Mouse (Mus musculus): Measurements from ENCODE around the gene Gm39566. TPM values are rescaled to one million over a fixed set of nuclear protein-coding genes. Genes with fewer than 3 reads are reported as not detected.

Gene Gm39566
- polyA plus RNA-seq, 1 experiment from 2014 or later: not detected

DNA sequence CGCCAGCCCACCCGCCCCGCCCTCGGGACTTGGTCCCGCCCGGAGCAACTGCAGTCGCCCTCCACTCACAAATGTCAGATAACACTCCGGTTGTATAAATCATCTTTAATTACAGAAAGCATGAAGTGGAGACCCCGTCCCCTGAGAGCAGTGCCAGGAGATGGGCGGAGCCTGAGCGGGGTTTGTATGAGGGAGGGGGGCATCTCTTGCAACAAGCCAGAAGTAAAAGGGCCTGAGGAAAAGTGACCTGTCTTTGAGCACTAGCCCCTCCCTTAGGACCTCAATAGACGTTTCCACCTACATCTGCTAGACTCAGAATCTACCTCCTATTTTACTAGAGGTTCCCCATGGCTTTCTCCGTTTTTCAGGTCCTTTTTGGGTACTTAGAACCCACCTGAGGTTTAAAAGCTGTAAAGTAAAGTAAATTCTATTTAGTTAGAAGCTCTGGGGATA lies 19.1 kb downstream of the Gm39566 start:
- DNase-seq: no peak
- Histone ChIP-seq H3K27me3 (ENCODE audit: control insufficient read depth, insufficient read depth, low read length) (peaks cover 16% of the 10 kb centered on the region; the same call in 1 of the 2 replicates), H3K27ac (replicated peaks; ENCODE audit: low read depth, low read length) (no peak overlapping the region), H3K4me2 (ENCODE audit: low read length) (peak overlapping the region; percentile 68), H3K4me1 (ENCODE audit: control insufficient read depth, insufficient read depth, low read length) (peaks cover 20% of the 10 kb centered on the region), H3K9ac (replicated peaks; ENCODE audit: low read length) (no peak overlapping the region), H3K36me3 (ENCODE audit: control insufficient read depth, insufficient read depth, low read length) (no peaks in the 10 kb centered on the region), H3K4me3 (replicated peaks; ENCODE audit: low read depth, low read length) (peak overlapping the region; percentile 32), H3K9me3 (ENCODE audit: control insufficient read depth, low read length) (no peaks in the 10 kb centered on the region)
- no peak for ATAC-seq (ENCODE audit: low FRiP score, low TSS enrichment)
- 5% methylated on average over 13 of the region's 13 CpGs for WGBS

DNA sequence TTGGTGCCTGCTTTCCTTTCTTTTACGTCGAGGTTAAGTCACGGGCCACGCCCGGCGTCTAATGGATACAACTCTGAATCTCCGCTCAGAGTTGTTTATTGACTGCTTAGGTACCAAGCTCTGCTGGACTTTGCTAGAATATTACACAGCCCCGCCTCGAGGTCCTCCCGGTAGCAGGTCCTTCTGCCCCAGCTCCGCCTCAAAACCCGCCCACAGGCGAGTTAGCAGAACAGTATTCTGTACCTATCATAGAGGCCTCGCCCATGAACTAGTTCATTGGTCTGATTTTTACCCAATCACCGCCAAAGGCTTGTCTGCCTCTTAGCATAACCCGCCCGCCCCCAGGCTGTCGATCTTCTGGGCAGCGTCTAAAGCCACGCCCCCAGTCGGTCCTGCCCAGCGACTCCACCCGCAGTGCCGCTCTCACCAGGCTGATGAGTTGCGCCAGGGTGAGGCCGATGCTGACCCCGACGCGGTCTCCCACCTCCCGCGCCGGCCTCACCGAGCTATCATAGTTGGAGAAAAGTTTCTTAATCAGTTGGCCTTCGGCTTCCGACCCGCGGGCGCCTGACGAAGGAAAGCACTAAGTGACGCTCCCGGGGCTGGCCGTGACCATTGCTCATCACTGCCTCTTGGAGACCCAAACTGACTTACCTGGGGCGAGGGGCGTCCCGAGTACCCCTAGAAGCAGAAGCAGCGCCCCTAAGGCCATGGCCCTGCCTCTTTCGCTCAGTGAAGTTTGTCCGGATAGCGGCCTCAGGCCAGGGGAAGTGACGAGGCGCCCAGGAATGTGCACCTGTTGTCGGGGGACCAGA lies 19.7 kb downstream of the Gm39566 start, which contains the start of gene Chrnb1:
Gene Chrnb1 (minus strand): TSS at position 776 of the 815 bp plus-strand sequence.
- Histone ChIP-seq H3K4me1 (ENCODE audit: control insufficient read depth, insufficient read depth, low read length) (peaks cover 19% of the 10 kb centered on the region), H3K4me2 (ENCODE audit: low read length) (peak within 1 kb of the TSS; percentile 68), H3K27ac (replicated peaks; ENCODE audit: low read depth, low read length) (no peak within 1 kb of the TSS), H3K4me3 (replicated peaks; ENCODE audit: low read depth, low read length) (peak within 1 kb of the TSS; percentile 32), H3K27me3 (ENCODE audit: control insufficient read depth, insufficient read depth, low read length) (peaks cover 16% of the 10 kb centered on the region; the same call in 1 of the 2 replicates), H3K36me3 (ENCODE audit: control insufficient read depth, insufficient read depth, low read length) (no peaks in the 10 kb centered on the region), H3K9ac (replicated peaks; ENCODE audit: low read length) (peak within 1 kb of the TSS; percentile 23; the same call in 1 of the 2 replicates), H3K9me3 (ENCODE audit: control insufficient read depth, low read length) (no peaks in the 10 kb centered on the region)
- ATAC-seq (ENCODE audit: low FRiP score, low TSS enrichment): peak; percentile 90
- WGBS: 2% methylated on average over 52 of the region's 52 CpGs
- peak; percentile 90 for DNase-seq

DNA sequence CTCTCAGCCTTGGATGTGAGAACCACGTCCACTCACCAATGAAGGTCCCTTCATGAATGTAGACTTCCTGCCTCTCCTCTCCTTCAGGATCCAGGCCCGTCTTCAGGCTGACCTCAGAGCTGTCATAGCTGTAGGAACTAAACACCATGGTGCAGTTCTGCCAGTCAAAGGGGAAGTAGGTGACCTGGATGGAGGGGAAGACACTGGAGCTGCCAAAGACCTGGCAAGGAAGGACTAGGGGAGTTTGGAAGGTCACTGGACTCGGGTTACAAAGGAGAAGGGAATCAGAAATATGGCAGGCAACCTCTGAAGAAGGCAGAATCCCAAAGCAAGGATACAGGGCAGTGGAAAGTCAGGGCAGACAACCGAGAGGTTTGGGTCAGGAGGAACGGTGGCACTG lies 21.7 kb downstream of the Gm39566 start:
- Histone ChIP-seq H3K27me3 (ENCODE audit: control insufficient read depth, insufficient read depth, low read length) (peaks cover 16% of the 10 kb centered on the region; the same call in 1 of the 2 replicates), H3K27ac (replicated peaks; ENCODE audit: low read depth, low read length) (no peak overlapping the region), H3K9ac (replicated peaks; ENCODE audit: low read length) (no peak overlapping the region), H3K4me1 (ENCODE audit: control insufficient read depth, insufficient read depth, low read length) (peaks cover 9% of the 10 kb centered on the region; the same call in 1 of the 2 replicates), H3K4me2 (ENCODE audit: low read length) (no peak overlapping the region), H3K9me3 (ENCODE audit: control insufficient read depth, low read length) (no peaks in the 10 kb centered on the region), H3K36me3 (ENCODE audit: control insufficient read depth, insufficient read depth, low read length) (no peaks in the 10 kb centered on the region), H3K4me3 (replicated peaks; ENCODE audit: low read depth, low read length) (no peak overlapping the region)
- DNase-seq (no peak), ATAC-seq (ENCODE audit: low FRiP score, low TSS enrichment) (no peak)
- 65% methylated on average over 5 of the region's 5 CpGs for WGBS

DNA sequence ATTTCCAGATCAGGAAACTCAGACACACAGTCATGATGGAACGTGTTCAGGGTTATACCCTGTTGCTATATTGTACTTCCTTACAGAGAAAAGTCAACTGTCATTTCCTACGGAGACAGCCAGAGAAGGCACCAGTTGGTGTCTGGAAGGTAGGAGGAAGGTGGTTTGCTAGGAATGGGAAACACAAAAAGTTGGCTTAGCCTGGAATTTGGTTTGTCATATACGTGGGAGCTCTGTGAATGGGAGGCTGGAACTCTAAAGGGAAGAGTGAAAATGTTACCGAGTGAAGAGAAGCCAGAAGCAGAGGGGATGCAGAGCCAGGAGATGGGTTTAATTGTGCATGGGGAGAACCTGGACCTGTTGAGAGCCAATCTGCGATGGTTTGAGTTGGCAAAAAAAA lies 23.7 kb downstream of the Gm39566 start:
- H3K4me2 ChIP-seq (ENCODE audit: low read length): no peak overlapping the region
- WGBS: 72% methylated on average over 5 of the region's 5 CpGs

DNA sequence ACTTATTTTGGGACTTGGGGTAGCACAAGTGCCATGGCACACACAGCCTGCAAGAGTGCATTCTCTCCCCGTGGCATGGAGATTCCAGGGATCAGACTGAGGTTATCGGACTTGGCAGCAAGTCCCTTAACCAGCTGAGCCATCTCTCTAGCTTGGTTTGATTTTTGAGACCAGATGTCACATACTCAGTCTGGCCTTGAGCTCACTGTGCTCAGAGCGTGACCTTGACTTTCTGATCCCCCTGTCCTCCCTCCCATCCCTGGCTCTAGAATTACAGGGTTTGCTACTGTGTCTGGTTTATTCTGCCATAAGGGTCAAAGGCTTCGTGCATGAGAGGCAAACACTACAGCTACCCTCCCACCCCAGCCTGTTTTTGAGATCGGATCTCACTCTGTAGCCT lies 25.7 kb downstream of the Gm39566 start:
- WGBS: 76% methylated on average over 5 of the region's 5 CpGs
- no peak overlapping the region for H3K9ac ChIP-seq (replicated peaks; ENCODE audit: low read length)
- no peak overlapping the region for H3K4me2 ChIP-seq (ENCODE audit: low read length)
- no peak overlapping the region for H3K4me3 ChIP-seq (replicated peaks; ENCODE audit: low read depth, low read length)
- H3K27me3 ChIP-seq (ENCODE audit: control insufficient read depth, insufficient read depth, low read length): no peaks in the 10 kb centered on the region; the same call in 1 of the 2 replicates
- DNase-seq (no peak), ATAC-seq (ENCODE audit: low FRiP score, low TSS enrichment) (no peak)
- H3K27ac ChIP-seq (replicated peaks; ENCODE audit: low read depth, low read length): no peak overlapping the region
- H3K9me3 ChIP-seq (ENCODE audit: control insufficient read depth, low read length): no peaks in the 10 kb centered on the region
- H3K4me1 ChIP-seq (ENCODE audit: control insufficient read depth, insufficient read depth, low read length): no peaks in the 10 kb centered on the region
- H3K36me3 ChIP-seq (ENCODE audit: control insufficient read depth, insufficient read depth, low read length): no peaks in the 10 kb centered on the region

More for the DNA sequence above, 23.7 kb downstream of the Gm39566 start:
- no peaks in the 10 kb centered on the region for H3K36me3 ChIP-seq (ENCODE audit: control insufficient read depth, insufficient read depth, low read length)
- no peak overlapping the region for H3K27ac ChIP-seq (replicated peaks; ENCODE audit: low read depth, low read length)
- H3K4me1 ChIP-seq (ENCODE audit: control insufficient read depth, insufficient read depth, low read length): peaks cover 9% of the 10 kb centered on the region; the same call in 1 of the 2 replicates
- H3K4me3 ChIP-seq (replicated peaks; ENCODE audit: low read depth, low read length): no peak overlapping the region
- ATAC-seq (ENCODE audit: low FRiP score, low TSS enrichment) (no peak), DNase-seq (no peak)
- H3K27me3 ChIP-seq (ENCODE audit: control insufficient read depth, insufficient read depth, low read length): peaks cover 10% of the 10 kb centered on the region; the same call in 1 of the 2 replicates
- H3K9me3 ChIP-seq (ENCODE audit: control insufficient read depth, low read length): no peaks in the 10 kb centered on the region
- no peak overlapping the region for H3K9ac ChIP-seq (replicated peaks; ENCODE audit: low read length)

DNA sequence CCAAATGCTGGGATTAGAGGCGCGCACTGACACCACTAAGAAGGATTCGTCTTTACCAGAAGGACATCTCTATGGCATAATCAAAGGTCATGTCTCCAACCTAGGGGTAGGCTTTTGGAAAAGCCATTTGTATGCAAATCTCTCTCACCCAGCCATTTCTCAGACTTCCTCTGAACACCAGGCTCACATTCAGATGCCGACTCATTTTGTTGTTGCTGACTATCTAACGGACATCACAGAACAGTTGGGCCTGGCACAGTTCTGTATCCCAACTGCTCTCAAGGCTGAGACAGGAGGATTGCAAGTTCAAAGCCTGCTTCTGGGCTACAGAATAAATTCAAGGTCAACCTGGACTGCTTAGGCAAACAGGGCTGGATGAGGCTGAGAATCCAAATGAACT lies 27.8 kb downstream of the Gm39566 start:
- no peak for ATAC-seq (ENCODE audit: low FRiP score, low TSS enrichment)
- H3K27ac ChIP-seq (replicated peaks; ENCODE audit: low read depth, low read length): no peak overlapping the region
- no peaks in the 10 kb centered on the region for H3K27me3 ChIP-seq (ENCODE audit: control insufficient read depth, insufficient read depth, low read length)
- no peaks in the 10 kb centered on the region for H3K9me3 ChIP-seq (ENCODE audit: control insufficient read depth, low read length)
- DNase-seq: no peak
- WGBS: 64% methylated on average over 5 of the region's 5 CpGs
- H3K4me2 ChIP-seq (ENCODE audit: low read length): no peak overlapping the region
- no peak overlapping the region for H3K4me3 ChIP-seq (replicated peaks; ENCODE audit: low read depth, low read length)
- no peak overlapping the region for H3K9ac ChIP-seq (replicated peaks; ENCODE audit: low read length)
- H3K4me1 ChIP-seq (ENCODE audit: control insufficient read depth, insufficient read depth, low read length): no peaks in the 10 kb centered on the region
- H3K36me3 ChIP-seq (ENCODE audit: control insufficient read depth, insufficient read depth, low read length): no peaks in the 10 kb centered on the region

DNA sequence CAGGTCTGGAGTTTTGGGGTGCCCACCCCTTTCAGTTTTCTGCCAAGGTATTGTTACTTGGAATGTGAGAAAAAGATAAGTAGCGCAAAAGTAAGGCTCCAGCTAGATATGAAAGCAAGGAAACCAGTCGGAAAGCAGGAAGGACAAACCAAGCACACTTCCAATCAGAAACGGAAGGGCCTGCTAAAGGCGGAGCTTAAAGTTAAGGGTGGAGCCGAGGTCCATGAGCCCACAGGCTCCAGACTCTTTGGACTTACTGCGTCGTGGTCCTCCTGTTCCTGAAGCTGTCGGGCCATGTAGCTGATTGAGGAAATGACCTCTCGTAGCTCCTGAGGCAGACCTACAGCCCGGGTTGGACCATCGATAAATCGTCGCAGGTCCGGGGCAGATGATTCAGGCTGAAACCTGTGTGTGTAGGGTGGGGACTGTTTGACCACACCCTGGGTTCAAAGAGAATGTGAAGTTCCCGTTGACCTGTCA lies 30.3 kb downstream of the Gm39566 start:
- ATAC-seq (ENCODE audit: low FRiP score, low TSS enrichment) (no peak), DNase-seq (no peak)
- no peak overlapping the region for H3K9ac ChIP-seq (replicated peaks; ENCODE audit: low read length)
- H3K4me1 ChIP-seq (ENCODE audit: control insufficient read depth, insufficient read depth, low read length): no peaks in the 10 kb centered on the region
- no peaks in the 10 kb centered on the region for H3K36me3 ChIP-seq (ENCODE audit: control insufficient read depth, insufficient read depth, low read length)
- H3K4me2 ChIP-seq (ENCODE audit: low read length): no peak overlapping the region
- no peak overlapping the region for H3K27ac ChIP-seq (replicated peaks; ENCODE audit: low read depth, low read length)
- H3K4me3 ChIP-seq (replicated peaks; ENCODE audit: low read depth, low read length): no peak overlapping the region
- no peaks in the 10 kb centered on the region for H3K27me3 ChIP-seq (ENCODE audit: control insufficient read depth, insufficient read depth, low read length)
- H3K9me3 ChIP-seq (ENCODE audit: control insufficient read depth, low read length): no peaks in the 10 kb centered on the region
- 51% methylated on average over 15 of the region's 15 CpGs for WGBS

DNA sequence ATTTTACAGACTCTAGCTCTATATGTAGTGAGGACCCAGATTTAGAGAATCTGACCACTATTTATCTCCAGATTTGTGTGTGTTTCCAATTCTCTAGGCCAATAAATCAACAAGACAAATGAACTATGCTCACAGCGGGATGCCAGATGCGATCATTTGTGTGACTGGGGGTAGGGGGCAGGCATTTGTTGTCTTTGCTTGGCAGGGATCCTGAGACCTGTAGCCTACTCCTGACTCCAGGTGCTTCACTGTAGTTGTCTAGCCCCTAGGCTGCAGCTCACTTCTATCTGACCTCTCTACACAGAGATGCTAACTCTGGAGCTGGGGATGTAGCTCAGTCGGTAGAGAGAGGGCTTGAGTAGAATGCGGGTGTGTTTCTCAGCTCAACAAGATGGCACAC lies 33.3 kb downstream of the Gm39566 start:
- peaks cover 8% of the 10 kb centered on the region for H3K36me3 ChIP-seq (ENCODE audit: control insufficient read depth, insufficient read depth, low read length)
- H3K9me3 ChIP-seq (ENCODE audit: control insufficient read depth, low read length): no peaks in the 10 kb centered on the region
- no peaks in the 10 kb centered on the region for H3K4me1 ChIP-seq (ENCODE audit: control insufficient read depth, insufficient read depth, low read length)
- WGBS: 40% methylated on average over 4 of the region's 4 CpGs
- DNase-seq: no peak
- ATAC-seq (ENCODE audit: low FRiP score, low TSS enrichment): no peak
- no peak overlapping the region for H3K27ac ChIP-seq (replicated peaks; ENCODE audit: low read depth, low read length)
- H3K4me2 ChIP-seq (ENCODE audit: low read length): no peak overlapping the region
- H3K9ac ChIP-seq (replicated peaks; ENCODE audit: low read length): no peak overlapping the region
- no peaks in the 10 kb centered on the region for H3K27me3 ChIP-seq (ENCODE audit: control insufficient read depth, insufficient read depth, low read length)
- no peak overlapping the region for H3K4me3 ChIP-seq (replicated peaks; ENCODE audit: low read depth, low read length)

DNA sequence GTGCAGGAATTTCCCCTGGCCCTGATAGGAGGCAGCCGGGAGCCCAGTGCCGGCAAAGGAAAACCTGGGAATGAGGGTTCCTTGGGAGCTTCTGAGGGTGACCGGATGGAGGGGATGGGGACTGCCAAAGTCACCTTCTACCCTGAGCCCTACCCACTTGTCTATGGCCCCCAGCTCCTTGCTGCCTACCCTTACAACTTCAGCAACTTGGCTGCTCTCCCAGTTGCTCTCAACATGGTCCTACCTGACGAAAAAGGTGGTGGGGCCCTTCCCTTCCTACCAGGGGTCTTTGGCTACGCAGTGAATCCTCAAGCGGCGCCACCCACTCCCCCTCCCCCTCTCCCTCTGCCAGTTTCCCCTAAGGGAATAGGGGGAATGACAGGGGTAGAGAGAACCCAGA lies 36.1 kb downstream of the Gm39566 start:
- Histone ChIP-seq H3K27me3 (ENCODE audit: control insufficient read depth, insufficient read depth, low read length) (no peaks in the 10 kb centered on the region), H3K27ac (replicated peaks; ENCODE audit: low read depth, low read length) (no peak overlapping the region), H3K4me1 (ENCODE audit: control insufficient read depth, insufficient read depth, low read length) (no peaks in the 10 kb centered on the region), H3K4me2 (ENCODE audit: low read length) (no peak overlapping the region), H3K36me3 (ENCODE audit: control insufficient read depth, insufficient read depth, low read length) (peaks cover 13% of the 10 kb centered on the region), H3K9ac (replicated peaks; ENCODE audit: low read length) (no peak overlapping the region), H3K4me3 (replicated peaks; ENCODE audit: low read depth, low read length) (no peak overlapping the region), H3K9me3 (ENCODE audit: control insufficient read depth, low read length) (no peaks in the 10 kb centered on the region)
- DNase-seq (no peak), ATAC-seq (ENCODE audit: low FRiP score, low TSS enrichment) (no peak)
- 54% methylated on average over 7 of the region's 7 CpGs for whole genome bisulfite sequencing

Measured in midbrain, embryonic 14.5 days (tissue).